Mouse (Mus musculus): Measurements from ENCODE around the gene Fkbp15. TPM values are rescaled to one million over a fixed set of nuclear protein-coding genes. Genes with fewer than 3 reads are reported as not detected.

Fkbp15 gene
- total RNA-seq, 1 experiment: 20.7 TPM

GRCm38 (mm10) chr4:62306301-62306700 is 54.0 kb downstream of the Fkbp15 start:
- Histone ChIP-seq H3K4me1 (ENCODE audit: control insufficient read depth in 2 of 2, insufficient read depth in 2 of 2, low read length in 2 of 2, poor library complexity in 1 of 2) (peaks cover 7 to 18% of the 10 kb centered on the region in 2 experiments; a peak in 2 of 4 replicates), H3K27ac (ENCODE audit: insufficient read depth, low read depth, low read length, poor library complexity, severe bottlenecking) (0 out of 2 replicates have a peak overlapping the region, but pooled peaks have one; percentile 18), H3K9me3 (ENCODE audit: control insufficient read depth, insufficient read depth, low read depth, low read length) (no peaks in the 10 kb centered on the region), H3K36me3 (ENCODE audit: control insufficient read depth, insufficient read depth, low read length, poor library complexity, severe bottlenecking) (peaks cover 15% of the 10 kb centered on the region; the same call in 1 of the 2 replicates), H3K9ac (ENCODE audit: insufficient read depth, low read depth, low read length, poor library complexity, severe bottlenecking) (no peak overlapping the region), H3K4me3 (ENCODE audit: insufficient read depth in 1 of 2, low read depth in 1 of 2, low read length in 2 of 2, poor library complexity in 1 of 2, severe bottlenecking in 1 of 2) (no peak overlapping the region)
- in situ Hi-C loops (cut with MboI; ENCODE audit: low sequenced_read_pairs in 2 of 2, unreplicated experiment in 2 of 2): no loop called here
- TF ChIP-seq ZNF384 (IDR thresholded peaks at IDR 0.05; ENCODE audit: low read depth, low read length): no peak
- no peak for TF ChIP-seq MAFK (IDR thresholded peaks at IDR 0.05; ENCODE audit: insufficient read depth, low read depth, low read length)
- no peak for TF ChIP-seq HCFC1 (IDR thresholded peaks at IDR 0.05; ENCODE audit: borderline replicate concordance, insufficient read depth, low read length)
- no peak for TF ChIP-seq ZC3H11A (IDR thresholded peaks at IDR 0.05; ENCODE audit: borderline replicate concordance, low read depth, low read length)
- no peak for TF ChIP-seq CHD2 (IDR thresholded peaks at IDR 0.05; ENCODE audit: low read depth, low read length)
- DNase-seq (ENCODE audit: low read depth, low spot score): no peak

DNA sequence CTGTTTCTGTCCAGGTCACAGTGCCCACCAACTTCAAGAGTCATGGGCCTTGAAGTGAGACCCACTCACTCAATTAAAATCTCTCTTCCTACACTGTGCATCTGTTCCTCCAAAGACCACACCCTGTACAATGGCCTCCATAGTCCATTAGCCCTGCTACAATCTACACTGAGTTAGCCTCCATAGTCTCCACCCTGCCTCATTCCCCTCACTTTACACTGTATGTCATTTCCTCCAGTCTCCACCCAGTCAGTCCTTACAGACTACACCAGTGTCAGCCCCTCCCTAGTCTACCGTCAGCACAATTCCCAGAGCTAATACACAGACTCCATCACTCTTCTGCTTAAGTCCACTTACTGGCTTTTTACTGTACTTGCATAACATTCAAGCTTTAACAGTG is 57.1 kb downstream of the Fkbp15 start:
- Histone ChIP-seq H3K9me3 (ENCODE audit: control insufficient read depth, insufficient read depth, low read depth, low read length) (no peaks in the 10 kb centered on the region), H3K36me3 (ENCODE audit: control insufficient read depth, insufficient read depth, low read length, poor library complexity, severe bottlenecking) (peaks cover 18% of the 10 kb centered on the region), H3K4me3 (ENCODE audit: insufficient read depth in 1 of 2, low read depth in 1 of 2, low read length in 2 of 2, poor library complexity in 1 of 2, severe bottlenecking in 1 of 2) (no peak overlapping the region), H3K27ac (ENCODE audit: insufficient read depth, low read depth, low read length, poor library complexity, severe bottlenecking) (no peak overlapping the region), H3K4me1 (ENCODE audit: control insufficient read depth in 2 of 2, insufficient read depth in 2 of 2, low read length in 2 of 2, poor library complexity in 1 of 2) (peaks cover 7 to 18% of the 10 kb centered on the region in 2 experiments; a peak in 2 of 4 replicates), H3K9ac (ENCODE audit: insufficient read depth, low read depth, low read length, poor library complexity, severe bottlenecking) (no peak overlapping the region)
- TF ChIP-seq ZC3H11A (IDR thresholded peaks at IDR 0.05; ENCODE audit: borderline replicate concordance, low read depth, low read length): no peak
- TF ChIP-seq MAFK (IDR thresholded peaks at IDR 0.05; ENCODE audit: insufficient read depth, low read depth, low read length): no peak
- TF ChIP-seq CHD2 (IDR thresholded peaks at IDR 0.05; ENCODE audit: low read depth, low read length): no peak
- in situ Hi-C loops (cut with MboI; ENCODE audit: low sequenced_read_pairs in 2 of 2, unreplicated experiment in 2 of 2): no loop called here
- DNase-seq (ENCODE audit: low read depth, low spot score): no peak

DNA sequence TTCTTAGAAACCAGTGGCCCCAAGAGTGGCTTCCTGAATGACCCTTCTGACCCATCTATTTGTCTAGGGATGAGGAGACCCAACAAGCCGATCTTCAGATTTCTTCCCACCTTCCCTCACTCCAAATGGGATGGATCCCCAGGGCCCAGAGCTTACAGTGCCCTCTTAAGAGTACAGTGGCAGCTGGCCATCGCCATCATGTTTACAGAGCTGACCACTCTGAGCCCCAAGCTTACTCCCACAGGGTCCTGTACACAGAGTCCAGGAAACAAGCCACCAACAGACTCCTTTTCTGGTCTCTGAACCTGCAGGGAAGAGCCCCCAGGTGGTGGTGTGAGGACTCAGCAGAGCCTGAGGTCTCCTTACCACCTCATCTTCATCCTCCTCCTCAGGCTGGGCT is 57.6 kb downstream of the Fkbp15 start:
- Histone ChIP-seq H3K4me1 (ENCODE audit: control insufficient read depth in 2 of 2, insufficient read depth in 2 of 2, low read length in 2 of 2, poor library complexity in 1 of 2) (peaks cover 7 to 18% of the 10 kb centered on the region in 2 experiments; a peak in 2 of 4 replicates), H3K4me3 (ENCODE audit: insufficient read depth in 1 of 2, low read depth in 1 of 2, low read length in 2 of 2, poor library complexity in 1 of 2, severe bottlenecking in 1 of 2) (no peak overlapping the region), H3K9ac (ENCODE audit: insufficient read depth, low read depth, low read length, poor library complexity, severe bottlenecking) (no peak overlapping the region), H3K36me3 (ENCODE audit: control insufficient read depth, insufficient read depth, low read length, poor library complexity, severe bottlenecking) (peaks cover 16% of the 10 kb centered on the region), H3K27ac (ENCODE audit: insufficient read depth, low read depth, low read length, poor library complexity, severe bottlenecking) (no peak overlapping the region), H3K9me3 (ENCODE audit: control insufficient read depth, insufficient read depth, low read depth, low read length) (no peaks in the 10 kb centered on the region)
- in situ Hi-C loops (cut with MboI; ENCODE audit: low sequenced_read_pairs in 2 of 2, unreplicated experiment in 2 of 2): no loop called here
- TF ChIP-seq ZNF384 (IDR thresholded peaks at IDR 0.05; ENCODE audit: low read depth, low read length) (no peak), CHD2 (IDR thresholded peaks at IDR 0.05; ENCODE audit: low read depth, low read length) (no peak), MAFK (IDR thresholded peaks at IDR 0.05; ENCODE audit: insufficient read depth, low read depth, low read length) (no peak), ZC3H11A (IDR thresholded peaks at IDR 0.05; ENCODE audit: borderline replicate concordance, low read depth, low read length) (no peak)
- DNase-seq (ENCODE audit: low read depth, low spot score): no peak

DNA sequence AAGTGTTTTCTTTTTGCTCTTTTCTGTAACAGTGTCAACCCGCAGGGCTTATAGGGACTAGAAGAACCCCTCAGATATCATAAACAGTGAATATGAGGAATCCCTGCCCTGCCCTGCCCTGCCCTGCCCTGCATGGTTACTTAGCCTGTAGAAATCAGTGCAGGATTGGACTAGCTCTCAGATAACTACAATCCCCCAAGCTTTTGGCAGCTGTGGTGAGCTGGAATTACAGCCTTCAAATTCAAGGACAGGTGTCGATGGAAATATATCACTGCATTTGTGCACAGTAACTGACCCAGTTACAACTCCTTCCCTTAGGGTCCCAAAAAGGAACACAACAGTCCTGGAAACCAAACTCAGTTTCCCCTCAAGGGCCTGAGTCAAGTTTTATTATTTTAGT is 60.3 kb downstream of the Fkbp15 start:
- no peak for DNase-seq (ENCODE audit: low read depth, low spot score)
- H3K27ac ChIP-seq (ENCODE audit: insufficient read depth, low read depth, low read length, poor library complexity, severe bottlenecking): no peak overlapping the region
- no peaks in the 10 kb centered on the region for H3K9me3 ChIP-seq (ENCODE audit: control insufficient read depth, insufficient read depth, low read depth, low read length)
- TF ChIP-seq MAFK (IDR thresholded peaks at IDR 0.05; ENCODE audit: insufficient read depth, low read depth, low read length): no peak
- no peak for TF ChIP-seq HCFC1 (IDR thresholded peaks at IDR 0.05; ENCODE audit: borderline replicate concordance, insufficient read depth, low read length)
- TF ChIP-seq CHD2 (IDR thresholded peaks at IDR 0.05; ENCODE audit: low read depth, low read length): no peak
- TF ChIP-seq ZC3H11A (IDR thresholded peaks at IDR 0.05; ENCODE audit: borderline replicate concordance, low read depth, low read length): no peak
- no peak for TF ChIP-seq ZNF384 (IDR thresholded peaks at IDR 0.05; ENCODE audit: low read depth, low read length)
- H3K4me1 ChIP-seq (ENCODE audit: control insufficient read depth in 2 of 2, insufficient read depth in 2 of 2, low read length in 2 of 2, poor library complexity in 1 of 2): 0 out of 4 replicates have a peak, but pooled peaks cover 0 to 2% of the 10 kb centered on the region in 2 experiments
- H3K4me3 ChIP-seq (ENCODE audit: insufficient read depth in 1 of 2, low read depth in 1 of 2, low read length in 2 of 2, poor library complexity in 1 of 2, severe bottlenecking in 1 of 2): no peak overlapping the region
- H3K36me3 ChIP-seq (ENCODE audit: control insufficient read depth, insufficient read depth, low read length, poor library complexity, severe bottlenecking): peaks cover 18% of the 10 kb centered on the region
- no peak overlapping the region for H3K9ac ChIP-seq (ENCODE audit: insufficient read depth, low read depth, low read length, poor library complexity, severe bottlenecking)
- in situ Hi-C loops (cut with MboI; ENCODE audit: low sequenced_read_pairs in 2 of 2, unreplicated experiment in 2 of 2): no loop called here
